Mouse (Mus musculus): ENCODE measurements at regions not wholly inside any gene's neighbourhood (a gene's known extent, or its start where the extent isn't known, plus 50 kb on each side); places are given as distances from the start of the nearest gene placed in this dataset.
"Not testable (repeated sequence)": the region's sequence is repeated elsewhere in the genome, so short reads cannot be mapped to it uniquely, and the experiment has no call there.

- peak; percentile 80 for ATAC-seq
- H3K4me1 ChIP-seq (replicated peaks; ENCODE audit: control insufficient read depth, insufficient read depth, low read length) = peaks cover 3% of the 10 kb centered on the region; the same call in 1 of the 2 replicates
- no peak overlapping the region for H3K4me3 ChIP-seq (replicated peaks; ENCODE audit: low read length)
- no peak overlapping the region for H3K9ac ChIP-seq (replicated peaks; ENCODE audit: low read depth, low read length)
- H3K4me2 ChIP-seq (ENCODE audit: low read length) = 0 out of 2 replicates have a peak overlapping the region, but pooled peaks have one; percentile 3
- no peaks in the 10 kb centered on the region for H3K36me3 ChIP-seq (ENCODE audit: control insufficient read depth, insufficient read depth)
- H3K27me3 ChIP-seq (replicated peaks; ENCODE audit: control insufficient read depth, insufficient read depth, low read length) = no peaks in the 10 kb centered on the region
- WGBS = 29% methylated on average over 2 of the region's 2 CpGs
- H3K9me3 ChIP-seq (ENCODE audit: control insufficient read depth, low read length) = no peaks in the 10 kb centered on the region
- peak overlapping the region; percentile 86 for H3K27ac ChIP-seq (ENCODE audit: low read length)
Observed at GRCm38 (mm10) chr10:46719088-46719469, 1141.5 kb downstream of the Hace1 start.

- WGBS = 84% methylated on average over 2 of the region's 2 CpGs
- Histone ChIP-seq H3K4me1 (replicated peaks; ENCODE audit: control insufficient read depth, insufficient read depth, low read length) (peaks cover 3% of the 10 kb centered on the region; the same call in 1 of the 2 replicates), H3K9ac (replicated peaks; ENCODE audit: low read depth, low read length) (no peak overlapping the region), H3K36me3 (ENCODE audit: control insufficient read depth, insufficient read depth) (no peaks in the 10 kb centered on the region), H3K9me3 (ENCODE audit: control insufficient read depth, low read length) (no peaks in the 10 kb centered on the region), H3K4me2 (ENCODE audit: low read length) (no peak overlapping the region), H3K27me3 (replicated peaks; ENCODE audit: control insufficient read depth, insufficient read depth, low read length) (no peaks in the 10 kb centered on the region), H3K27ac (ENCODE audit: low read length) (no peak overlapping the region), H3K4me3 (replicated peaks; ENCODE audit: low read length) (no peak overlapping the region)
- no peak for ATAC-seq
Observed at GRCm38 (mm10) chr10:46723666-46724065, 1146.0 kb downstream of the Hace1 start.

GRCm38 (mm10) chr10:46730601-46731000, 1153.0 kb downstream of the Hace1 start:
- H3K4me2 ChIP-seq (ENCODE audit: low read length) = no peak overlapping the region
- WGBS = 68% methylated on average over 1 of the region's 1 CpGs
- H3K9me3 ChIP-seq (ENCODE audit: control insufficient read depth, low read length) = no peaks in the 10 kb centered on the region
- no peak overlapping the region for H3K9ac ChIP-seq (replicated peaks; ENCODE audit: low read depth, low read length)
- no peak for ATAC-seq
- no peak overlapping the region for H3K27ac ChIP-seq (ENCODE audit: low read length)
- no peaks in the 10 kb centered on the region for H3K27me3 ChIP-seq (replicated peaks; ENCODE audit: control insufficient read depth, insufficient read depth, low read length)
- H3K4me1 ChIP-seq (replicated peaks; ENCODE audit: control insufficient read depth, insufficient read depth, low read length) = no peaks in the 10 kb centered on the region
- H3K4me3 ChIP-seq (replicated peaks; ENCODE audit: low read length) = no peak overlapping the region
- H3K36me3 ChIP-seq (ENCODE audit: control insufficient read depth, insufficient read depth) = no peaks in the 10 kb centered on the region

- Histone ChIP-seq H3K4me3 (replicated peaks; ENCODE audit: low read length) (no peak overlapping the region), H3K36me3 (ENCODE audit: control insufficient read depth, insufficient read depth) (no peaks in the 10 kb centered on the region), H3K4me1 (replicated peaks; ENCODE audit: control insufficient read depth, insufficient read depth, low read length) (no peaks in the 10 kb centered on the region), H3K27me3 (replicated peaks; ENCODE audit: control insufficient read depth, insufficient read depth, low read length) (no peaks in the 10 kb centered on the region), H3K4me2 (ENCODE audit: low read length) (no peak overlapping the region), H3K27ac (ENCODE audit: low read length) (no peak overlapping the region), H3K9me3 (ENCODE audit: control insufficient read depth, low read length) (no peaks in the 10 kb centered on the region), H3K9ac (replicated peaks; ENCODE audit: low read depth, low read length) (no peak overlapping the region)
- ATAC-seq = no peak
- 6% methylated on average over 2 of the region's 2 CpGs for WGBS
Observed at GRCm38 (mm10) chr10:46733760-46734265, 1156.2 kb downstream of the Hace1 start.

GRCm38 (mm10) chr10:46741098-46741497, 1163.5 kb downstream of the Hace1 start:
- Histone ChIP-seq H3K4me3 (replicated peaks; ENCODE audit: low read length) (no peak overlapping the region), H3K27ac (ENCODE audit: low read length) (no peak overlapping the region), H3K9me3 (ENCODE audit: control insufficient read depth, low read length) (no peaks in the 10 kb centered on the region), H3K4me2 (ENCODE audit: low read length) (no peak overlapping the region), H3K4me1 (replicated peaks; ENCODE audit: control insufficient read depth, insufficient read depth, low read length) (no peaks in the 10 kb centered on the region), H3K27me3 (replicated peaks; ENCODE audit: control insufficient read depth, insufficient read depth, low read length) (no peaks in the 10 kb centered on the region), H3K36me3 (ENCODE audit: control insufficient read depth, insufficient read depth) (no peaks in the 10 kb centered on the region), H3K9ac (replicated peaks; ENCODE audit: low read depth, low read length) (no peak overlapping the region)
- 90% methylated on average over 3 of the region's 3 CpGs for WGBS
- no peak for ATAC-seq

- Histone ChIP-seq H3K27me3 (replicated peaks; ENCODE audit: control insufficient read depth, insufficient read depth, low read length) (no peaks in the 10 kb centered on the region), H3K4me3 (replicated peaks; ENCODE audit: low read length) (no peak overlapping the region), H3K9ac (replicated peaks; ENCODE audit: low read depth, low read length) (no peak overlapping the region), H3K4me2 (ENCODE audit: low read length) (no peak overlapping the region), H3K9me3 (ENCODE audit: control insufficient read depth, low read length) (no peaks in the 10 kb centered on the region), H3K27ac (ENCODE audit: low read length) (no peak overlapping the region), H3K36me3 (ENCODE audit: control insufficient read depth, insufficient read depth) (no peaks in the 10 kb centered on the region), H3K4me1 (replicated peaks; ENCODE audit: control insufficient read depth, insufficient read depth, low read length) (no peaks in the 10 kb centered on the region)
- ATAC-seq = no peak
- WGBS = 83% methylated on average over 3 of the region's 3 CpGs
Observed at GRCm38 (mm10) chr10:46742131-46742530, 1164.5 kb downstream of the Hace1 start.

GRCm38 (mm10) chr10:46760923-46761322, 1183.3 kb downstream of the Hace1 start:
- Histone ChIP-seq H3K4me2 (ENCODE audit: low read length) (no peak overlapping the region), H3K4me1 (replicated peaks; ENCODE audit: control insufficient read depth, insufficient read depth, low read length) (no peaks in the 10 kb centered on the region), H3K4me3 (replicated peaks; ENCODE audit: low read length) (no peak overlapping the region), H3K9ac (replicated peaks; ENCODE audit: low read depth, low read length) (no peak overlapping the region), H3K27ac (ENCODE audit: low read length) (no peak overlapping the region), H3K27me3 (replicated peaks; ENCODE audit: control insufficient read depth, insufficient read depth, low read length) (no peaks in the 10 kb centered on the region), H3K9me3 (ENCODE audit: control insufficient read depth, low read length) (no peaks in the 10 kb centered on the region), H3K36me3 (ENCODE audit: control insufficient read depth, insufficient read depth) (no peaks in the 10 kb centered on the region)
- 80% methylated on average over 1 of the region's 1 CpGs for WGBS
- no peak for ATAC-seq

GRCm38 (mm10) chr10:46778729-46779128, 1201.1 kb downstream of the Hace1 start:
- Histone ChIP-seq H3K9ac (replicated peaks; ENCODE audit: low read depth, low read length) (no peak overlapping the region), H3K4me2 (ENCODE audit: low read length) (no peak overlapping the region), H3K4me3 (replicated peaks; ENCODE audit: low read length) (no peak overlapping the region), H3K9me3 (ENCODE audit: control insufficient read depth, low read length) (no peaks in the 10 kb centered on the region), H3K27ac (ENCODE audit: low read length) (no peak overlapping the region), H3K36me3 (ENCODE audit: control insufficient read depth, insufficient read depth) (no peaks in the 10 kb centered on the region), H3K4me1 (replicated peaks; ENCODE audit: control insufficient read depth, insufficient read depth, low read length) (no peaks in the 10 kb centered on the region), H3K27me3 (replicated peaks; ENCODE audit: control insufficient read depth, insufficient read depth, low read length) (no peaks in the 10 kb centered on the region)
- 61% methylated on average over 2 of the region's 2 CpGs for WGBS
- ATAC-seq = no peak

- ATAC-seq; H3K36me3 ChIP-seq (ENCODE audit: control insufficient read depth, insufficient read depth); H3K4me1 ChIP-seq (replicated peaks; ENCODE audit: control insufficient read depth, insufficient read depth, low read length); H3K9me3 ChIP-seq (ENCODE audit: control insufficient read depth, low read length); H3K4me2 ChIP-seq (ENCODE audit: low read length); H3K9ac ChIP-seq (replicated peaks; ENCODE audit: low read depth, low read length); H3K27ac ChIP-seq (ENCODE audit: low read length); H3K27me3 ChIP-seq (replicated peaks; ENCODE audit: control insufficient read depth, insufficient read depth, low read length); H3K4me3 ChIP-seq (replicated peaks; ENCODE audit: low read length): not testable (repeated sequence)
- 83% methylated on average over 7 of the region's 7 CpGs for WGBS
Observed at GRCm38 (mm10) chr10:46785723-46786122, 1208.1 kb downstream of the Hace1 start.

GRCm38 (mm10) chr10:46814271-46814670, 1236.6 kb downstream of the Hace1 start:
- H3K4me1 ChIP-seq (replicated peaks; ENCODE audit: control insufficient read depth, insufficient read depth, low read length) = no peaks in the 10 kb centered on the region
- no peak overlapping the region for H3K9ac ChIP-seq (replicated peaks; ENCODE audit: low read depth, low read length)
- no peaks in the 10 kb centered on the region for H3K36me3 ChIP-seq (ENCODE audit: control insufficient read depth, insufficient read depth)
- no peak overlapping the region for H3K4me3 ChIP-seq (replicated peaks; ENCODE audit: low read length)
- H3K9me3 ChIP-seq (ENCODE audit: control insufficient read depth, low read length) = no peaks in the 10 kb centered on the region
- H3K4me2 ChIP-seq (ENCODE audit: low read length) = no peak overlapping the region
- 92% methylated on average over 1 of the region's 1 CpGs for WGBS
- H3K27ac ChIP-seq (ENCODE audit: low read length) = no peak overlapping the region
- no peaks in the 10 kb centered on the region for H3K27me3 ChIP-seq (replicated peaks; ENCODE audit: control insufficient read depth, insufficient read depth, low read length)
- ATAC-seq = no peak
